Mouse (Mus musculus): ENCODE measurements around the gene Cwf19l1. TPM values are rescaled to one million over a fixed set of nuclear protein-coding genes. Genes with fewer than 3 reads are reported as not detected.

Gene Cwf19l1
- polyA plus RNA-seq, 1 experiment = 5.5 TPM

DNA sequence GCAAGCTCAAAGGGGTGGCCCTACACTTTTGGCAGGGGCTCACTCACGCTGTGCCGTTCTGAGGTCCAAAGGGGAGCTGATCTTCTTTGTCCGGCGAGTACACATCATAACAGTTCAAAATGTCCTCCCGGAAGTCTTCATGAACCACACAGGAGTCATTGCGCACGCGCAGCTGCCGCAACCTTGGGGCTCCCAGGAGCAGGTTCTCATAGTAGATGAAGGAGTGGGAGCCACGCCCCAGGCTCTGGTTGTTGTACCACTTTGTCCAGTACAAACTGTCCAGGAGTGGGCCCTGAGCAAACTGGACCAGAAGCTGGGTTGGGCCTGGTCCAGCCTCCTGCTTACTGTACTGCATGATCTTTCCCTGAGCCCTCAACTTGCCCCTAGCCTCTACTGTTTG lies 21.3 kb upstream of the Cwf19l1 start:
- Histone ChIP-seq H3K36me3 (ENCODE audit: control insufficient read depth, insufficient read depth, low read length) (no peaks in the 10 kb centered on the region), H3K27me3 (ENCODE audit: control insufficient read depth, insufficient read depth, low read length) (no peaks in the 10 kb centered on the region), H3K4me3 (ENCODE audit: extremely low read depth, insufficient read depth, insufficient read length) (no peak overlapping the region), H3K4me1 (ENCODE audit: control insufficient read depth, insufficient read depth, insufficient read length) (no peaks in the 10 kb centered on the region), H3K27ac (ENCODE audit: insufficient read depth, low read length) (no peak overlapping the region)
- TF ChIP-seq POLR2A (IDR thresholded peaks at IDR 0.05; ENCODE audit: low read depth, low read length) = no peak
- TF ChIP-seq CTCF (IDR thresholded peaks at IDR 0.05; ENCODE audit: extremely low read depth, insufficient read depth, insufficient read length, insufficient replicate concordance) = no peak
- DNase-seq (ENCODE audit: low read depth in 1 of 2, low spot score in 2 of 2) = no peak
- WGBS = 93% methylated on average over 10 of the region's 10 CpGs

DNA sequence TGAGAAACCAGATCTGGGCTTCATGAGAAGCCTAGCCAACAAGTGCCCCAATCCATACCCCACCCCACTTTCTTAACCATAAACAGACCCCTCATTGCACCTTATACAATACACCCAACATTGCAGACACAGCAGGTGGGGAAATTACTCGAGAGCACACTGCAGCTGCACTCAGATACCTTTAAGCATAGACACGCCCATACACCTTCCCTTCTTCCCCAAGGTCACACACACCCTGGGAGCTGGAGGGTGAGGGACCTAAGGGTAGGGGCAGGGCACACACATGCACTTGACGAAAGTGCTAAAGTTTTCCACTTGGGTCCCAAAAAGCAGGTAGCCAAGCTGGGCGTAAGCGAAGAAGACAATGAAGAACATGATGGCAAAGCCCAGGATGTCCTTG lies 18.1 kb upstream of the Cwf19l1 start:
- Histone ChIP-seq H3K27ac (ENCODE audit: insufficient read depth, low read length) (no peak overlapping the region), H3K4me1 (ENCODE audit: control insufficient read depth, insufficient read depth, insufficient read length) (no peaks in the 10 kb centered on the region), H3K4me3 (ENCODE audit: extremely low read depth, insufficient read depth, insufficient read length) (no peak overlapping the region), H3K36me3 (ENCODE audit: control insufficient read depth, insufficient read depth, low read length) (no peaks in the 10 kb centered on the region), H3K27me3 (ENCODE audit: control insufficient read depth, insufficient read depth, low read length) (no peaks in the 10 kb centered on the region)
- no peak for TF ChIP-seq CTCF (IDR thresholded peaks at IDR 0.05; ENCODE audit: extremely low read depth, insufficient read depth, insufficient read length, insufficient replicate concordance)
- TF ChIP-seq POLR2A (IDR thresholded peaks at IDR 0.05; ENCODE audit: low read depth, low read length) = no peak
- DNase-seq (ENCODE audit: low read depth in 1 of 2, low spot score in 2 of 2) = no peak
- 76% methylated on average over 5 of the region's 5 CpGs for WGBS

DNA sequence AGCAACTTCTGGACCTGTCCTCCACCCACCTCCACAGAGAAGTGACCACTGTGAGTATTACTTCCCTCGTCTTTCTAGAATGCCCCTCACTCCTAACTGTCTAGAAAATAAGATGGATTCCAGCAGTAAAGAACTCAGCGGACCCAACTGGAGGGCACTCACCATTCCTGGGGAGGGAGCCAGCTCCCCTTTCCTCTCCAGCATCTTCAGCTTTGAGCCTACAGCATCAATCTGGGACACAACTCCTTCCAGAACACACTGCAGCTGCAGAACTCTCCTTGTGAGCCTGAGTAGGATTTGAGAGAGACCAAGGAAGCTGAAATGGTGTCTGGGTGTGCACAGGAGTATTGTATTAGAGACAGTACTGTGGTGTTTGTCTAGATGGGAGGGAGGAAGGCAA lies 13.3 kb upstream of the Cwf19l1 start:
- 73% methylated on average over 2 of the region's 2 CpGs for WGBS
- TF ChIP-seq CTCF (IDR thresholded peaks at IDR 0.05; ENCODE audit: extremely low read depth, insufficient read depth, insufficient read length, insufficient replicate concordance) = no peak
- no peak for TF ChIP-seq POLR2A (IDR thresholded peaks at IDR 0.05; ENCODE audit: low read depth, low read length)

DNA sequence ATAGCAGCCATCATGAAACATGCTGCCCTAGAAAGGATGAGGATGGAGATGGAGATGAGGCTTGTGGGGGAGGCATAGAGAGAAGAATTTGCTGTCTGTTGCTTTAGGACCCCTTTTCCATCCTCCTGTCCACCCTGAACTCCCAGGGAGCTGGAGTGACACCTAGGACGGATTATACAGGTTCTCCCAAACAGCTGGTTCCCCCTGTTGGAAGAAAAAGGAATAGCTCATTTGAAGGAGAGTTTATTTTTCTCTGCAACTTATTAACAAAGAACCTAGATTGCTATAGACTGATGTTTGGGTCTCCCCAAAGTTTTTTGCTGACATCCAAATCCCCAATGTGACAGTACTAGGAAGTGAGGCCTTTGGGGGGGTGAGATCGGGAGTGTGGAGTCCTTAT lies 12.7 kb upstream of the Cwf19l1 start:
- H3K4me3 ChIP-seq (ENCODE audit: extremely low read depth, insufficient read depth, insufficient read length) = no peak overlapping the region
- TF ChIP-seq POLR2A (IDR thresholded peaks at IDR 0.05; ENCODE audit: low read depth, low read length) (no peak), CTCF (IDR thresholded peaks at IDR 0.05; ENCODE audit: extremely low read depth, insufficient read depth, insufficient read length, insufficient replicate concordance) (no peak)
- no peaks in the 10 kb centered on the region for H3K27me3 ChIP-seq (ENCODE audit: control insufficient read depth, insufficient read depth, low read length)
- H3K36me3 ChIP-seq (ENCODE audit: control insufficient read depth, insufficient read depth, low read length) = peaks cover 2% of the 10 kb centered on the region; the same call in 1 of the 2 replicates
- H3K27ac ChIP-seq (ENCODE audit: insufficient read depth, low read length) = no peak overlapping the region
- H3K4me1 ChIP-seq (ENCODE audit: control insufficient read depth, insufficient read depth, insufficient read length) = peaks cover 11% of the 10 kb centered on the region; the same call in 1 of the 2 replicates
- DNase-seq (ENCODE audit: low read depth in 1 of 2, low spot score in 2 of 2) = no peak
- 52% methylated on average over 2 of the region's 2 CpGs for WGBS

More for the DNA sequence above, 13.3 kb upstream of the Cwf19l1 start:
- Histone ChIP-seq H3K4me1 (ENCODE audit: control insufficient read depth, insufficient read depth, insufficient read length) (peaks cover 11% of the 10 kb centered on the region; the same call in 1 of the 2 replicates), H3K27me3 (ENCODE audit: control insufficient read depth, insufficient read depth, low read length) (no peaks in the 10 kb centered on the region), H3K4me3 (ENCODE audit: extremely low read depth, insufficient read depth, insufficient read length) (no peak overlapping the region), H3K27ac (ENCODE audit: insufficient read depth, low read length) (no peak overlapping the region), H3K36me3 (ENCODE audit: control insufficient read depth, insufficient read depth, low read length) (no peaks in the 10 kb centered on the region)
- DNase-seq (ENCODE audit: low read depth in 1 of 2, low spot score in 2 of 2) = no peak

DNA sequence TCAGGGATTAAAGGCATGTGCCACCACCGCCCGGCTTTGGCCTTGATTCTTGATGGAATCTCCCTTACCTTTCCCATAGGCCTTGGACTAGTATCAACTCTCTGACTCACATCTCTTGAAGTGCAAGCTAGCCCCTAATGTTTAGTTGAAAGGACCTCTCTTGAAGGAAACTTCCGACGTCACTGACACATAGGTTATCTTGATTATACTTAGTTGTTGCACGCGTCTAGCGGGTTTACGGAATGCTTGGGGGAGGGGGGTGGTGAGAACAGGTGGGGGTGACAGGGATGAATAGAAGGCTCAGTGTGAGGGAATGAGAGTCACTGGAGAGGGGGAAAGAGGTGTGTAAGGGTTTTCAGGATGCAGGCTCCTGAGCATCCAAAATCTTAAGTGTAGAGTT lies 11.3 kb upstream of the Cwf19l1 start:
- TF ChIP-seq POLR2A (IDR thresholded peaks at IDR 0.05; ENCODE audit: low read depth, low read length) = no peak
- no peak for TF ChIP-seq CTCF (IDR thresholded peaks at IDR 0.05; ENCODE audit: extremely low read depth, insufficient read depth, insufficient read length, insufficient replicate concordance)
- Histone ChIP-seq H3K27ac (ENCODE audit: insufficient read depth, low read length) (no peak overlapping the region), H3K27me3 (ENCODE audit: control insufficient read depth, insufficient read depth, low read length) (no peaks in the 10 kb centered on the region), H3K4me3 (ENCODE audit: extremely low read depth, insufficient read depth, insufficient read length) (no peak overlapping the region), H3K36me3 (ENCODE audit: control insufficient read depth, insufficient read depth, low read length) (peaks cover 6% of the 10 kb centered on the region), H3K4me1 (ENCODE audit: control insufficient read depth, insufficient read depth, insufficient read length) (peaks cover 11% of the 10 kb centered on the region; the same call in 1 of the 2 replicates)
- DNase-seq (ENCODE audit: low read depth in 1 of 2, low spot score in 2 of 2) = no peak
- 96% methylated on average over 8 of the region's 8 CpGs for WGBS

DNA sequence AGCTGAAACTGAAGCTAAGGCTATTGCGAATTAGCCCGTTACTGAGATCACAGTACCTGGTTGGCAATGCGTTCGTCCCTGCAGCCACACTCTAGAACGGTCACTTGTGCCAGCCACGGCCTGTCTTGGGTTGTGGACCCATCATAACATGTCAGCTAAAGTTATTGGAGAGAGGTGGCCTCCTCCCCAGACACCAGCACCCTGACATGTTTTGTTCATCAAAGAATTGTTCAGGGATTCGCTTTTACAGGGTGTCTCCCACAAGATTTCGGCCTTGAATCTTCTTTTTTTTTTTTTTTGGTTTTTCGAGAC lies 10.8 kb upstream of the Cwf19l1 start:
- no peak for DNase-seq (ENCODE audit: low read depth in 1 of 2, low spot score in 2 of 2)
- no peaks in the 10 kb centered on the region for H3K27me3 ChIP-seq (ENCODE audit: control insufficient read depth, insufficient read depth, low read length)
- peak overlapping the region; percentile 77 for H3K4me3 ChIP-seq (ENCODE audit: extremely low read depth, insufficient read depth, insufficient read length)
- peaks cover 11% of the 10 kb centered on the region; the same call in 1 of the 2 replicates for H3K4me1 ChIP-seq (ENCODE audit: control insufficient read depth, insufficient read depth, insufficient read length)
- TF ChIP-seq POLR2A (IDR thresholded peaks at IDR 0.05; ENCODE audit: low read depth, low read length) (no peak), CTCF (IDR thresholded peaks at IDR 0.05; ENCODE audit: extremely low read depth, insufficient read depth, insufficient read length, insufficient replicate concordance) (no peak)
- H3K27ac ChIP-seq (ENCODE audit: insufficient read depth, low read length) = 0 out of 2 replicates have a peak overlapping the region, but pooled peaks have one; percentile 19
- WGBS = 60% methylated on average over 9 of the region's 9 CpGs
- peaks cover 10% of the 10 kb centered on the region for H3K36me3 ChIP-seq (ENCODE audit: control insufficient read depth, insufficient read depth, low read length)

DNA sequence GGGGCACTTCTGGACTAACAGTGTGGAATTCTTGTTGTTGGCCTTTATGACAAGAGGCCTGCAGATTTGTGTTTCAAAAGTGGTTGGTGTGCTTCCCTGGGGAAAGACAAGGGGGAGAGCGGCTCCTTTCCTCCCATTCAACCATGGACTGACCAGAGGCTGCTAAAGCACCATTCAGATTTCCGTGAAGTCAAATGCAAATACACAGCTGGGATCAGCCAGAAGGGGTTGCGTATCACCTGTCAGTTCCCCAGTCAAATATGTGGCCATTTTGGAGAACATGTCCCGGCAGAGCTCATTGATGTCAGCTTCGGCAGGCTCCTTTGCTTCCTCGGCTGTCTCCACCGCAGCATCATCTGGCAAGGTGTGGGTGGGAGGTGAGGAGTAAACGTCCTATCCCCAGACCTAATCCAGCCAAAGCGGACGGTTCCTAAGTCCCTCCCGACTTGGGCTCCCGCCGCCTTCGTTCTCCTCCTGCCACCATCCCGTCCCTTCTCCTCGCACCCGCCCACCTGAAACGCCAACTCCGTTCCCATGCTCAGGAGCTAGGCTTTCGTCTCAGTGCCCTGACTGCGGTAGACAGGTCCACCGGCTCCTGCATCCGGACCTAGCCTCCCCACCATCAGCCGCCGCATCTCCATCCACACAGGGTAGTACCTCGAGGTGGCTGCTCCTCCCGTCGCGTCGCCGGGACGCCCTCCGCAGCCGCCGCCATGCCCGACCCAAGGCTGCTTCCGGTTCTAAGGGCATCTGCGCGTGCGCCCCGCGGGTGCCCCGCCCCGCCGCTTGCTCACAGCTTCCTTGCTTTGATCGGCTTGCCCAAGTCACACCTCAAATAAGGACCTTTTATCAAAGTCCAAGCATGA lies 10.3 kb upstream of the Cwf19l1 start, which contains the start of gene Bloc1s2:
Bloc1s2 (minus strand) TSS at position 745 of the 866 bp plus-strand sequence.
- Histone ChIP-seq H3K36me3 (ENCODE audit: control insufficient read depth, insufficient read depth, low read length) (peaks cover 14% of the 10 kb centered on the region), H3K4me3 (ENCODE audit: extremely low read depth, insufficient read depth, insufficient read length) (peak within 1 kb of the TSS; percentile 77), H3K27me3 (ENCODE audit: control insufficient read depth, insufficient read depth, low read length) (no peaks in the 10 kb centered on the region), H3K27ac (ENCODE audit: insufficient read depth, low read length) (peak within 1 kb of the TSS; percentile 55), H3K4me1 (ENCODE audit: control insufficient read depth, insufficient read depth, insufficient read length) (peaks cover 11% of the 10 kb centered on the region; the same call in 1 of the 2 replicates)
- TF ChIP-seq CTCF (IDR thresholded peaks at IDR 0.05; ENCODE audit: extremely low read depth, insufficient read depth, insufficient read length, insufficient replicate concordance) (no peak), POLR2A (IDR thresholded peaks at IDR 0.05; ENCODE audit: low read depth, low read length) (peak; percentile 74)
- WGBS = 1% methylated on average over 46 of the region's 46 CpGs
- peak; percentile 73 to 90 for DNase-seq (ENCODE audit: low read depth in 1 of 2, low spot score in 2 of 2)

Data from spleen, adult 2 months (tissue).